Mouse (Mus musculus) embryo, embryonic 10.5 days (tissue): ENCODE measurements around the gene Ociad2.

Source experiments
- DNase-seq: peaks from one replicate; pipeline ENCODE4 v3.0.0-alpha.2; 2015; ENCODE audit warnings: low spot score

The Ociad2 gene

GRCm38 (mm10) chr5:73340723-73341235 lies at the start of gene Ociad2:
TSS of gene Ociad2 (minus strand) at chr5:73341028.
- no peak for DNase-seq

- no peak for DNase-seq
These were observed 42.8 kb upstream of the Ociad2 start for GRCm38 (mm10) chr5:73383647-73383970.

- DNase-seq: peak; percentile 87
These were observed 42.2 kb upstream of the Ociad2 start for GRCm38 (mm10) chr5:73382737-73383646.

GRCm38 (mm10) chr5:73381976-73382540 lies 41.2 kb upstream of the Ociad2 start:
- no peak for DNase-seq

- DNase-seq: no peak
These were observed 40.7 kb upstream of the Ociad2 start for GRCm38 (mm10) chr5:73381510-73381909.

GRCm38 (mm10) chr5:73380829-73381228 lies 40.0 kb upstream of the Ociad2 start:
- DNase-seq: no peak

- peak; percentile 93 for DNase-seq
These were observed 39.1 kb upstream of the Ociad2 start for GRCm38 (mm10) chr5:73379908-73380307.

GRCm38 (mm10) chr5:73376491-73376890 lies 35.7 kb upstream of the Ociad2 start:
- DNase-seq: no peak

- peak; percentile 29 for DNase-seq
These were observed 35.2 kb upstream of the Ociad2 start for GRCm38 (mm10) chr5:73376041-73376440.

GRCm38 (mm10) chr5:73373184-73373583 lies 32.4 kb upstream of the Ociad2 start:
- DNase-seq: no peak

GRCm38 (mm10) chr5:73372601-73373000 lies 31.8 kb upstream of the Ociad2 start:
- DNase-seq: no peak

GRCm38 (mm10) chr5:73369731-73370130 lies 28.9 kb upstream of the Ociad2 start:
- no peak for DNase-seq

GRCm38 (mm10) chr5:73368845-73369447 lies 28.1 kb upstream of the Ociad2 start:
- no peak for DNase-seq

GRCm38 (mm10) chr5:73367906-73368305 lies 27.1 kb upstream of the Ociad2 start:
- no peak for DNase-seq

- DNase-seq: no peak
These were observed 23.5 kb upstream of the Ociad2 start for GRCm38 (mm10) chr5:73364107-73364864.

GRCm38 (mm10) chr5:73362791-73363190 lies 22.0 kb upstream of the Ociad2 start:
- no peak for DNase-seq

- DNase-seq: no peak
These were observed 21.5 kb upstream of the Ociad2 start for GRCm38 (mm10) chr5:73362338-73362737.

GRCm38 (mm10) chr5:73360240-73360639 lies 19.4 kb upstream of the Ociad2 start:
- no peak for DNase-seq

GRCm38 (mm10) chr5:73359752-73360141 lies 18.9 kb upstream of the Ociad2 start:
- peak; percentile 25 for DNase-seq

GRCm38 (mm10) chr5:73359134-73359751 lies 18.4 kb upstream of the Ociad2 start:
- no peak for DNase-seq

GRCm38 (mm10) chr5:73355393-73355792 lies 14.6 kb upstream of the Ociad2 start:
- DNase-seq: no peak

- no peak for DNase-seq
These were observed 13.2 kb upstream of the Ociad2 start for GRCm38 (mm10) chr5:73353978-73354377.
